Mouse (Mus musculus) stomach, postnatal 0 days (tissue): Measurements from ENCODE around the gene Nfia. TPM values are rescaled to one million over a fixed set of nuclear protein-coding genes. Genes with fewer than 3 reads are reported as not detected.

Source experiments
- ATAC-seq: fragments of 200-750 bp; cut with Nextera tagmentation; 2 replicates; pipeline ENCODE4 v1.8.0; 2017; ENCODE audit not compliant: low FRiP score, low TSS enrichment
- DNase-seq: peaks from one replicate; pipeline ENCODE4 v3.0.0-alpha.2; 2016; ENCODE audit warnings: low spot score
- H3K27ac ChIP-seq: fragments of 300-500 bp; sonication (generic); replicated peaks from 2 replicates; pipeline ENCODE4 v1.5.1; 2014; ENCODE audit warnings: mild to moderate bottlenecking, control low read depth
- H3K27me3 ChIP-seq: fragments of 300-500 bp; sonication (generic); 2 replicates; pipeline ENCODE4 v1.6.1; 2014; ENCODE audit warnings: low read length; ENCODE audit not compliant: control insufficient read depth, insufficient read depth
- H3K36me3 ChIP-seq: fragments of 300-500 bp; sonication (generic); 2 replicates; pipeline ENCODE4 v1.6.1; 2014; ENCODE audit warnings: low read length, mixed read lengths; ENCODE audit not compliant: control insufficient read depth, insufficient read depth
- H3K4me1 ChIP-seq: fragments of 300-500 bp; sonication (generic); replicated peaks from 2 replicates; pipeline ENCODE4 v1.6.1; 2014; ENCODE audit warnings: antibody characterized with exemption; ENCODE audit not compliant: control insufficient read depth, insufficient read depth
- H3K4me2 ChIP-seq: fragments of 300-500 bp; sonication (generic); replicated peaks from 2 replicates; pipeline ENCODE4 v1.6.1; 2014; ENCODE audit warnings: low read depth, mild to moderate bottlenecking, control low read depth, moderate library complexity
- H3K4me3 ChIP-seq: fragments of 300-500 bp; sonication (generic); 2 replicates; pipeline ENCODE4 v1.5.1; 2014; ENCODE audit warnings: low read depth, low read length, control low read depth
- H3K9ac ChIP-seq: fragments of 300-500 bp; sonication (generic); 2 replicates; pipeline ENCODE4 v1.6.1; 2014; ENCODE audit warnings: mild to moderate bottlenecking, low read length, control low read depth, mixed read lengths
- H3K9me3 ChIP-seq: fragments of 300-500 bp; sonication (generic); 2 replicates; pipeline ENCODE4 v1.6.1; 2016; ENCODE audit warnings: low read length; ENCODE audit not compliant: control insufficient read depth
- CTCF ChIP-seq: IDR thresholded peaks from 2 replicates; pipeline ENCODE4 v1.5.1; 2016; ENCODE audit warnings: antibody characterized with exemption, low read depth, mild to moderate bottlenecking, moderate library complexity
- EP300 ChIP-seq: optimal IDR thresholded peaks from 2 replicates; pipeline ENCODE3; 2016; ENCODE audit warnings: antibody characterized with exemption
- WGBS: fragments of 180-500 bp; shearing (Covaris S2); extraction: QIAGEN DNeasy Blood & Tissue Kit; methylation state at CpG from one replicate; pipeline ENCODE4 v1.1.7; 2014; 5-methylcytosine and 5-hydroxymethylcytosine counted together
- polyA plus RNA-seq: library from polyadenylated mRNA; unstranded; fragments of >200 nt; fragmentation: Nextera tagmentation; extraction: Ambion mirVana; gene quantifications from 2 replicates; pipeline ENCODE4 v1.2.1, GENCODE M21; 2015

Nfia gene
- polyA plus RNA-seq, 1 experiment from 2014 or later, result 26.0 TPM

GRCm38 (mm10) chr4:97757978-97758461 lies 14.5 kb upstream of the Nfia start:
- no peaks in the 10 kb centered on the region for H3K36me3 ChIP-seq
- TF ChIP-seq CTCF (peak; percentile 39; the same call in 1 of the 2 replicates), EP300 (no peak)
- H3K9me3 ChIP-seq, result no peaks in the 10 kb centered on the region
- ATAC-seq, result peak; percentile 63; the same call in 1 of the 2 replicates
- peak; percentile 52 for DNase-seq
- H3K4me1 ChIP-seq, result no peaks in the 10 kb centered on the region
- H3K27ac ChIP-seq, result peak overlapping the region; percentile 85
- H3K27me3 ChIP-seq, result no peaks in the 10 kb centered on the region
- 3% methylated on average over 14 of the region's 14 CpGs for WGBS
- peak overlapping the region; percentile 70 for H3K9ac ChIP-seq
- H3K4me3 ChIP-seq, result peak overlapping the region; percentile 51
- peak overlapping the region; percentile 77 for H3K4me2 ChIP-seq

GRCm38 (mm10) chr4:97758661-97759060 lies 13.9 kb upstream of the Nfia start:
- H3K27ac ChIP-seq, result no peak overlapping the region

GRCm38 (mm10) chr4:97764616-97765015 lies 7.9 kb upstream of the Nfia start:
- Histone ChIP-seq H3K9ac (no peak overlapping the region), H3K27ac (no peak overlapping the region), H3K36me3 (no peaks in the 10 kb centered on the region), H3K4me2 (no peak overlapping the region), H3K4me1 (no peaks in the 10 kb centered on the region), H3K27me3 (no peaks in the 10 kb centered on the region), H3K9me3 (no peaks in the 10 kb centered on the region), H3K4me3 (no peak overlapping the region)
- TF ChIP-seq EP300 (no peak), CTCF (no peak)
- 34% methylated on average over 4 of the region's 4 CpGs for WGBS
- DNase-seq (no peak), ATAC-seq (no peak)

More at GRCm38 (mm10) chr4:97758661-97759060, 13.9 kb upstream of the Nfia start:
- TF ChIP-seq CTCF (no peak), EP300 (no peak)
- Histone ChIP-seq H3K4me2 (peak overlapping the region; percentile 77; the same call in 1 of the 2 replicates), H3K27me3 (no peaks in the 10 kb centered on the region), H3K9me3 (no peaks in the 10 kb centered on the region), H3K36me3 (no peaks in the 10 kb centered on the region), H3K4me3 (peak overlapping the region; percentile 51; the same call in 1 of the 2 replicates), H3K4me1 (no peaks in the 10 kb centered on the region), H3K9ac (no peak overlapping the region)
- ATAC-seq (no peak), DNase-seq (no peak)
- WGBS, result 63% methylated on average over 3 of the region's 3 CpGs

- Histone ChIP-seq H3K4me2 (no peak overlapping the region), H3K36me3 (no peaks in the 10 kb centered on the region), H3K9me3 (no peaks in the 10 kb centered on the region), H3K4me1 (no peaks in the 10 kb centered on the region), H3K9ac (no peak overlapping the region), H3K4me3 (no peak overlapping the region), H3K27me3 (no peaks in the 10 kb centered on the region), H3K27ac (no peak overlapping the region)
- TF ChIP-seq CTCF (no peak), EP300 (no peak)
- DNase-seq, result no peak
- no peak for ATAC-seq
- WGBS, result 79% methylated on average over 4 of the region's 4 CpGs
Observed at GRCm38 (mm10) chr4:97765341-97766020, 7.1 kb upstream of the Nfia start.

- no peaks in the 10 kb centered on the region for H3K36me3 ChIP-seq
- H3K27ac ChIP-seq, result no peak overlapping the region
- H3K9me3 ChIP-seq, result no peaks in the 10 kb centered on the region
- no peaks in the 10 kb centered on the region for H3K4me1 ChIP-seq
- no peak for TF ChIP-seq CTCF
- no peak for TF ChIP-seq EP300
- no peak overlapping the region for H3K9ac ChIP-seq
- no peaks in the 10 kb centered on the region for H3K27me3 ChIP-seq
- H3K4me2 ChIP-seq, result no peak overlapping the region
- no peak overlapping the region for H3K4me3 ChIP-seq
- WGBS, result 84% methylated on average over 3 of the region's 3 CpGs
- ATAC-seq (no peak), DNase-seq (no peak)
Observed at GRCm38 (mm10) chr4:97766100-97766499, 6.4 kb upstream of the Nfia start.

- WGBS, result 68% methylated on average over 4 of the region's 4 CpGs
- H3K9ac ChIP-seq, result no peak overlapping the region
- no peaks in the 10 kb centered on the region for H3K9me3 ChIP-seq
- no peaks in the 10 kb centered on the region for H3K27me3 ChIP-seq
- no peak overlapping the region for H3K4me2 ChIP-seq
- no peak overlapping the region for H3K27ac ChIP-seq
- ATAC-seq (no peak), DNase-seq (no peak)
- H3K4me3 ChIP-seq, result no peak overlapping the region
- no peaks in the 10 kb centered on the region for H3K4me1 ChIP-seq
- TF ChIP-seq EP300, result no peak
- TF ChIP-seq CTCF, result no peak
- no peaks in the 10 kb centered on the region for H3K36me3 ChIP-seq
Observed at GRCm38 (mm10) chr4:97767025-97767424, 5.5 kb upstream of the Nfia start.
